Mouse (Mus musculus) adrenal gland, adult (tissue): ENCODE measurements at regions not wholly inside any gene's neighbourhood (a gene's known extent, or its start where the extent isn't known, plus 50 kb on each side); places are given as distances from the start of the nearest gene placed in this dataset.

ENCODE experiments used
- DNase-seq, 2 experiments: peaks; one replicate each; pipeline ENCODE4 v3.0.0; 2022 to 2023; ENCODE audit warnings: low spot score in 1 of 2; ENCODE audit not compliant: inconsistent age in 2 of 2

GRCm38 (mm10) chr8:87131716-87132115 is 246.7 kb upstream of the N4bp1 start:
- DNase-seq: no peak

DNA sequence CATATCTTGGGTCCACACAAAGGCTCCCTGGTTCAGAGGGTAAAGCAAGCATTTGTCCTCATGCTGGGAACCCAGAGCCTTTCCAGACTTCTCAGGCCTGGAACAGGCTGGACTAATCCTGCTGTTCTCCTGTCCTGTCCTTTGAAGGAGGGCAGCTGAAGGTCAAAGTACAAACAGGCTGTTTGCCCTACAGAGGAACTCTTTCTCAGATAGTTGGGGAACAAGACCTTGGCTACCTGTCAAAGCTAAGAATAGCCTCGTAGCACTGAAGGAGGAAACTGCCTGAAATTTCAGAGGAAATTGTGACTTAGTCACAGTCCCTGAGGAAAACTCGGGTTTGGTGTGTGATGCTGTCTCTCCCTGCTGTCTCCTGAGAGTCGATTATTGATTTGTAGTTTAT is 245.6 kb upstream of the N4bp1 start:
- DNase-seq: peak; percentile 23 to 65

DNA sequence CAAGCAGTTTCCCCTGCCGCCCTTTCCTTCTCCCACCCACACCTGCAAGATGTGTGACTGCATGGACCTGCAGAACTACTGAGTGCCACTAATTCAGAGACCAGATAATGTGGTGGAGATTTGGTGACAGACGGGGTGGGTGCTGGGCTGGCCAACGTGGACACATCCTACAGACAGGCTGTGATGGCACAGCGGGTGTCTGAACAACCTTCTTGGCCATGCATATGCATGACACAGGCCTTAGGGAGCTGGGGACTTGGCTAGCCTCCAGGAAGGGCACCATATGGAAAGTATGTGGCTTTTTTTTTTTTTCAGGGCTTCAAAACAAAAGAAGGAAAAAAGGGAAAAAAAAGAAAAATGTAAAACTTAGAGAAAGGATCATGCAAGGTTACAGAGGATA is 243.5 kb upstream of the N4bp1 start:
- no peak for DNase-seq

DNA sequence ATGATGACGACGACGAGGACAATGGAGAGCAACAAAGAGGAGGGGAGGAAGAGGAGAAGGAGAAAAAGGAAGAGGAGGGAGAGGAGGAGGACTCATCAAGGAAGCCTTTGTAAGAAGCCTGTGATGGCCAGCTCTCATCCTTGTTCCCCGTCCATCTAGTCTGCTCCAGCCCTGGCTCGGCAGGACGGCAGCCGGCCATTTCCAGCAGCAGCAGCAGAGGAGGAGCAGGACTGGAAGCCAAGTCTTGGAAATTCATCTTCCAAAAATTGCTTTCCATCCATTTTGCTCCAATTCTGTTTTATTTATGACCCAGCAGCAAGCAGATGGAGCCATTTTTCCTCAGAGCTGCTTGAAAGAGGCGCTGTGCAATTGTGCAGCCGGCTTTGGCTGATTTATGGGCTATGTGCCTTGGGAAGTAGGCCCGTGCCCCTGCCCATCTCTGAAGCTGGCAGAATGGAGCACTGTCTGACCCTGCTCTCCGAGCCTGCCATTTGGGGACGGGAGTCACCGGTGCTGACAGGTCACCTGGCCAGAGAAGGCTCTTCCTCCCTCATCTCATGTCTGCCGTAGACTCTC is 231.2 kb upstream of the N4bp1 start:
- DNase-seq: peak; percentile 9 to 41

- no peak for DNase-seq
Observed at GRCm38 (mm10) chr8:87112355-87112754, 227.3 kb upstream of the N4bp1 start.

DNA sequence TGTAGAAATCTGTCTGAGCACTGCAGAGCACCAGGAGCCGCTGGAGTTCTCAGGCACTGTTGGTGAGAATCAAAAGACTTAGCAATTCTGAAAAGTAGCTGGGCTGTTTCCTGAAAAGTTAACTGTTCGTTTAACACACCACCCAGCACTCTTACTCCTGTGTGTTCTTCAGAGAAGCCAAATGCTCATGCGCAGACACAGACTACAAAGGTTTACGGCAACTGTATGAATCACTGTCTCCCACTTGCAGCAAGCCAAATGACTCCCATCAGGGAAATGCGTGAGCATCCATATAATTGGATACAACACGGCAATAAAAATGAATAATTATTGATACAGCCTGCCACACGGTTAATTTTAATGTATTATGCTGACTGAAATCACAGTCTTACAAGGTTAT is 220.0 kb upstream of the N4bp1 start:
- DNase-seq: no peak

GRCm38 (mm10) chr8:87095211-87095610 is 210.2 kb upstream of the N4bp1 start:
- no peak for DNase-seq

DNA sequence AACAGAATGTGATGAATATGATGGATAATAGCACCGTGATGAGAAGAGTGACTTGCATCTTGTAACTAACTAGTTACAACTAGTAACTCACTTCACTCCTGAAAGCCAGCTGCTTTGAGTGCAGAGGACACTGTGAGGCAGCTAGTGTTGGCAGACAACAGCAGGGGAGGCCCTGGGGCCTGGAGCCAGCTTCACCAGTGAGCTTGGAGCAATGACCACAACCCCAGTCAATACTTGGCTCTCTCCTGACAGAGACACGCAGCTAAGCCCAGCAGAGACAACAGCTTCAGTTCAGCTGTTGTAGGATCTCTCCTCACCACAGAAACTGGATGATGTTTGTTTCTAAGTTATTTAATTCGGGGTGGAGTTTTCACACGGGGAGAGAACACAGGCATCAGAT is 209.6 kb upstream of the N4bp1 start:
- DNase-seq: peak in 1 of 2 experiments; percentile 36

DNA sequence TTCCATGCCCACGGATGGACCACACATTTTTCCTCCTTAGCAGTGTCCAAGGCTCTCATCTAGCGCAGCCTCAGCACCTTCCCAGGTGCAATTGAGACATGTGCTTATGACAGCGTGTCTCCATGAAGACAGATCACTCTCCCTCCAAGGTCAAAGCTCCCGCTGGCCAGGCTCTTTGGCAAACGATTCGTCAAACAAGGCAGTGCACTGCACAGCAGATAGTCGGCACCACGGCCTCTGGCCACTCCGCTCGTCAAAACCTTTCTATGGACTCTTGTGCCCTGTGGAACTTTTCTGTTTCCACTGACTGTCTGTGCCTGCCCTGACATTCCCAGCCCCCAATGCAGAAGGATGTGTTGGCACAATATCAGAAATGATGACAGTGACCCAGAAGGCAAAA is 208.7 kb upstream of the N4bp1 start:
- peak; percentile 7 to 65 for DNase-seq

GRCm38 (mm10) chr8:87093081-87093480 is 208.0 kb upstream of the N4bp1 start:
- DNase-seq: no peak

DNA sequence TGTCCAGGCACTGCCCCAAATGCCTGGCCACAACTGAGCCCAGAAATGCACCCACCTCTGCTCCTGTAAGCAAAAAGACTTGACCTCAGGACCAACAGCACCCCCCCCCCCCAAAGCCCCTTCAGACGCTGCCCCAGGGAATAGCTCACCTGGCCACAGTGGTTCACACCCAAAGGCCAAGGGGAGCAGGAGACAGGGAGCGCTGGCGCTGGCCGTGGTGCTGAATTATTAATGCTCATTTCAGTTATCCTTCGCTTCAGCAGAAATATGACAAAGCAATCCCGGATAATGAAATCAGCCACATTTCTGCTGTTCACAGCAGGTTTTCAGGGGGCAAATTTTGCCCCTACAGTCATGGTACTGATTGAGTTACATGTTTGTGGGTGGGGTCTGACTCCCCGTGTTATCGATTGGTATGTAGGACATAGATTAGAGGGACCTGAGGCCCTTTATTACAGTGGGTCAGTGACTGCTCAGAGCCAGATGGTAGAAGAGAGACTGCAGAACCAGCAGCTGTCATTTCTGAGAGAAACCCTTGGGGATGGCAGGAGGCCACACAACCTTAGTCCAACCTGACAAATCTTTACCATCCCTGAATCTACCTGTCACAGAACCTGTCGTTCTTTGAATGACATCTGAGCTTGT is 202.5 kb upstream of the N4bp1 start:
- DNase-seq: peak; percentile 7 to 66

DNA sequence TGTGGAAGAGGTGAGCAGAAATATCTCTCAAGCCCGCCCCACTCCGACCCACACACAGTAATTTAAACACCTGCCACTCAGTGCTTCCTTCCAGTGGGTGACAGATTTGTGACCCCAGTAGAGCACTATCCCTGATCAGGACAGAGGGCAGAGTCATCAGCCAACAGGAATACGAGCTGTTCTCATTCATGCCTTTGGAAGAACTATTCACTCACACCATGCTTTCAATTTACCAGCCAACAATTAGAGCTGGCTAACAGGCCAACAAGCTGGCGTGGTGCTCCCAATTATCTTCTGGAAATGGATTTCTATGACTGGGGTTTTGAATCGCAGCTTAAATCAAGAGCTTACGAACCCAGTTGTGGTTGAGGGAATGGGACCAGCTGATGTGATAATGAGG is 193.2 kb upstream of the N4bp1 start:
- DNase-seq: no peak

GRCm38 (mm10) chr8:87075921-87076320 is 190.9 kb upstream of the N4bp1 start:
- DNase-seq: no peak

- peak in 1 of 2 experiments; percentile 24 for DNase-seq
Observed at GRCm38 (mm10) chr8:87071224-87071623, 186.2 kb upstream of the N4bp1 start.

GRCm38 (mm10) chr8:87067106-87067505 is 182.0 kb upstream of the N4bp1 start:
- no peak for DNase-seq

- no peak for DNase-seq
Observed at GRCm38 (mm10) chr8:87064768-87065167, 179.7 kb upstream of the N4bp1 start.

- DNase-seq: no peak
Observed at GRCm38 (mm10) chr8:87064250-87064747, 179.2 kb upstream of the N4bp1 start.

DNA sequence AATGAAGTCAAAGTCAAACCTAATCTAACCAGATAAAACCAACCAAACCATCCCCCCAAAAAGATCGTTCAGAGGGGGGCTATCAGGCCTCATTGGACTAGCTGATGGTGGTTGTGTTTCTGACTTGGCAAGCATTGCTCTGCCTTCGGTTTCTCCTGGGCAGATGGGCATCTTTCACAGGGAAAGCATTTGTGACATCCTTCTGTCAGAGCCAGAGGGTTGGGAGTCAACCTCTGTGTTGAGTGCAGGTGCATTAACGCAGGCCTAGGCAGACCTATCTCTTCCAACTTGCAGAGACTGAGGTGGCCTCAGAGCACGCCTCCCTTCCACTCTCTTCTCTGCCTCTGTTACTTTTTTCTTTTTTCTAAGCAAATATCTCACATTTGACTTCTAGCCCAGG is 178.5 kb upstream of the N4bp1 start:
- DNase-seq: no peak

- DNase-seq: peak in 1 of 2 experiments; percentile 38
Observed at GRCm38 (mm10) chr8:87049746-87050145, 164.7 kb upstream of the N4bp1 start.

DNA sequence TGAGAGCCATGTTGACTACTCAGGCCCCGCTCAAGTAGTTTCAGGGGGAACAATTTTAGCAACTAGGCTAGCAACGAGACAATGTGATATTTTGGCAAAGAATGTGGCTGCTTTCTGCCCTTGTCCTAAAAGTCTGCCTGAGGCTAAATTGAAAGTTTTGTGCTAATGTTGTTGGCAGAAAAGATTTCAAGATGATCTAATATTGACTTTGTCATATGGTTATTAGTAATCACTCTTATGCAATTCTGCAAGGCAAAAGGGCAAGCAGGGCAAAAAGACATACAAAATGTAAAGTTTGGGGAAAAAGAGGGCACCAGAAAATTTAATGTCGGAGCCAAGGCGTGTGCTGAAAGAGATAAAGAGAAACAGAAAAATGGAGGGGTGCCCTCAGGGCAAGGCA is 164.1 kb upstream of the N4bp1 start:
- DNase-seq: peak in 1 of 2 experiments; percentile 19

GRCm38 (mm10) chr8:87046590-87046989 is 161.5 kb upstream of the N4bp1 start:
- no peak for DNase-seq

GRCm38 (mm10) chr8:87043016-87043415 is 158.0 kb upstream of the N4bp1 start:
- DNase-seq: no peak
